In genomic region chr4:45066036-45066730, GRCm38 (mm10) we compare ENCODE assay signal across 14 mouse cellular contexts.
"Had no signal": no experiment of that assay in that cellular context is flagged by ENCODE, and none has a peak within 500 bp of the region (broad histone marks: within the 10 kb centered on the region; RNA-seq: fewer than 3 reads in every experiment).

No protein-coding gene starts in this region.

- H3K27ac ChIP-seq: limb, embryonic 15.5 days; liver, embryonic 12.5 days; midbrain, embryonic 15.5 days; neural tube, embryonic 13.5 days; stomach, embryonic 15.5 days had no signal

- H3K4me3 ChIP-seq: limb, embryonic 15.5 days; liver, embryonic 12.5 days; midbrain, embryonic 15.5 days; neural tube, embryonic 13.5 days; stomach, embryonic 15.5 days had no signal

- ATAC-seq: liver, embryonic 12.5 days; midbrain, embryonic 15.5 days had no signal

- H3K9ac ChIP-seq: limb, embryonic 15.5 days; liver, embryonic 12.5 days; lung, embryonic 14.5 days; midbrain, embryonic 15.5 days; neural tube, embryonic 13.5 days; stomach, embryonic 15.5 days had no signal

- DNase-seq: kidney, adult 18-20 months; kidney, postnatal 10 days; kidney, postnatal 4 days; lung, embryonic 14.5 days; lung, postnatal 10 days; lung, postnatal 4 days; thymus, adult 2 months; thymus, postnatal 25 days had no signal

- H3K9me3 ChIP-seq: limb, embryonic 15.5 days; liver, embryonic 12.5 days; midbrain, embryonic 15.5 days; neural tube, embryonic 13.5 days; stomach, embryonic 15.5 days had no signal

- H3K4me2 ChIP-seq: limb, embryonic 15.5 days; liver, embryonic 12.5 days; lung, embryonic 14.5 days; midbrain, embryonic 11.5 days; midbrain, embryonic 15.5 days; neural tube, embryonic 13.5 days; stomach, embryonic 15.5 days had no signal

- H3K4me1 ChIP-seq: limb, embryonic 15.5 days; midbrain, embryonic 15.5 days; stomach, embryonic 15.5 days had no signal

- H3K27me3 ChIP-seq: limb, embryonic 15.5 days; liver, embryonic 12.5 days; midbrain, embryonic 15.5 days; neural tube, embryonic 13.5 days; stomach, embryonic 15.5 days had no signal
